Mouse (Mus musculus) gastrocnemius, postnatal 10 days (tissue): ENCODE data around the gene C1qa. TPM values are rescaled to one million over a fixed set of nuclear protein-coding genes. Genes with fewer than 3 reads are reported as not detected.

ENCODE experiments used
- DNase-seq: peaks from one replicate; pipeline ENCODE4 v3.0.0; 2021; ENCODE audit warnings: mixed read lengths
- total RNA-seq, 2 experiments: library from RNA; stranded (reverse); gene quantifications; 2 replicates each; pipeline ENCODE4 v1.2.3; 2021

C1qa gene
- total RNA-seq, 2 experiments from 2014 or later, result 23.3 to 23.8 TPM

DNA sequence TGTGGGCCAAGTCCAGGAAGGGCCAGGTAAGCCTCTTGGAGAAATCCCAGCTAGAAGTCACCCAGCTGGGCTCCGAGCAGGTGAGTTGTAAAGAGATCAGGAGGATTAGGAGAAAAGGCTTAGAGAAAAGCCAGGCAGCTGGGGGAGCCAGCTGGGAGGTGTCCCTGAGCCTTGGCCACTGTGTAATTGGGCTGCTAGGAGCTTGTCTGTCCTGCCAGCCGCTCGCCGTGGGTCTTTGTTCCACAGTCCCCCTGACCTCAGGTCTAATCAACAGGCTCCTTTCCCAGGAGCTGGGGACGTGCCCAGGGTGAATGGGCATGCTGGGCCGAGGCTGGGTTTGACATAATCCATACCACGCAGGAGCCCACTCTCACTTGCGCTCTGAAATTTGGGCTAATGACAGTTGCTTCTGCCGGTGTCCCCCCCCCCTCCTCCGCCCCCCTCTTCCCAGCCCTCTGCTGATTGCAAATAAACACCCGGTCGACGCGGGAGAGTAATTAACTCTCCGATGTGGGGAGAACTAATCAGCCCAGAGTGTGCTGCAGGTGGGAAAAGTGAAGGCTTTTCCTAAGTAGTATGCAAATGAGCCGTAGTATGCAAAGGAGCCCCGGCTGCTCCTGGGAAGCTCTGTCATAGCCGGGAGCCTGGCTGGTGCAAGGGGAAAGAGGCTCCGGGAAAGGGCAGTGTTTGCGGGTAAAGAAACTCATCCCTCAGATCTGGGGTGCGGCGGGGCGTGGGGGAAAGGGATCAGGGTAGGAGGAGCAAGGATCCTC lies 6.3 kb upstream of the C1qa start:
- no peak for DNase-seq

DNA sequence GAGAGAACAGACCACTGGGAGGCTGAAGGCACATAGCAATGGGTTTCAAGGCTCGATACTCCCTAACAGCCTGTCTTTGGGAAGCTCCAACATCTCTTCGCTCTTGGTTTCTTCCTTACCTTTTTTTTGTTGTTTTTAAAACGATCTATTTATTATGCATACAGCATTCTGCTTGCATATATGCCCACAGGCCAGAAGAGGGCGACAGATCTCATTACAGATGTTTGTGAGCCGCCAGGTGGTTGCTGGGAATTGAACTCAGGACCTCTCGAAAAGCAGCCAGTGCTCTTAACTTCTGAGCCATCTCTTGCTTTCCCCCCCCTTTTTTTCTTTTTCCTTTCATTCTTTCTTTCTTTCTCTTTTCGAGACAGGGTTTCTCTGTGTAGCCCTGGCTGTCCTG lies 551 bp upstream of the C1qa start:
- no peak for DNase-seq

GRCm38 (mm10) chr4:136898084-136898598 lies 462 bp downstream of the C1qa start:
- no peak for DNase-seq

DNA sequence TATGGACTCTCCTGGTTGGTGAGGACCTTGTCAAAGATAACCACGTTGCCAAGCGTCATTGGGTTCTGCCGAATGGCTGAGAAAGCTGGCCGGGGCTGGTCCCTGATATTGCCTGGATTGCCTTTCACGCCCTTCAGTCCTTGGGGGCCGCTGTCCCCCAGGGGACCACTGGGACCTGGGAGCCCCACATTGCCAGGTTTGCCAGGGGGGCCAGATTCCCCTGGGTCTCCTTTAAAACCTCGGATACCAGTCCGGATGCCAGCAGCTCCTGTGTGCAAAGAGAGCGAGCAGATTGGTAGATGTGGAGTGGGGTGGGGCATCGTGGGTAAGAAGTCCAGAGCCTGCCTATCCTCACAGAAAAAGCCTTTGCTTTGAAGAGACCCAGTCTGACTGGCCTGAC lies 2.1 kb downstream of the C1qa start:
- no peak for DNase-seq

DNA sequence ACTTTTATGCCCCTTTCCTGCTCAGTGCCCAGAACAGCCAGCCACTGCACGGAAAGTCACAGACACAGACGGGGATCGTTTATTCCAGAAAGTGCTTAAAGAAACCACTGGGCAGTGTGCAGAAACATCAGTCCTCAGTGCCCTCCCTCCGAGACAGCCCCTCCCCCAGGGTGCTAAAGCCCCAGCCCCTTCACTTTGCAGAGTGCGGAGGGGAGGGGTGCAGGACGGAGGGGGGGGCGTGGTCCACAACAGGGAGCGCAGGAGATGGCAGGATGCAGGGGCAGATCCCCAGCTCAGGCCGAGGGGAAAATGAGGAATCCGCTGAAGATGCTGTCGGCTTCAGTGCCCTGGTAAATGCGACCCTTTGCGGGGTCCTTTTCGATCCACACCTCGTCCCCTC lies 2.7 kb downstream of the C1qa start:
- no peak for DNase-seq

GRCm38 (mm10) chr4:136894821-136895220 lies 3.8 kb downstream of the C1qa start:
- no peak for DNase-seq

- no peak for DNase-seq
Measured at GRCm38 (mm10) chr4:136893691-136894543, 4.7 kb downstream of the C1qa start.

DNA sequence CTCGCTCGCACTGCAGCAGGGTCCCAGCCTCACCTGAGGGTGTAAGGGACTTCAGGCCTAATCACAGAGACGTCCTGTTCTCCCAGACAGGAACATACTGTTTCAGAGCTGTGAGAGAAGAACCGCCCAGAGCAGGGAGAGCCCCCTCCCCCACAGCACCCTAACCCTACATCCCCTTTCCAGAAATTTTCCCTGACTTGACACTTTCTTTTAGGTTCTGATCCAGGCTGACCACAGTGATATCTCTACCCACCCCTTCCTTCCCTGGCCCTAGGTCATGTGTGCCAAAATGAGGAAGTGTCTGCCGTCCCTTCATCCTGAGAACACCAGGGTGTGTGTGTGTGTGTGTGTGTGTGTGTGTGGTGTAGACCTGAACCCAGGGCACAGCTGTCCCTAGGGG lies 5.8 kb downstream of the C1qa start, which contains the start of gene C1qc:
Gene C1qc (minus strand): TSS at position 255 of the 400 bp plus-strand sequence.
- DNase-seq, result no peak

DNA sequence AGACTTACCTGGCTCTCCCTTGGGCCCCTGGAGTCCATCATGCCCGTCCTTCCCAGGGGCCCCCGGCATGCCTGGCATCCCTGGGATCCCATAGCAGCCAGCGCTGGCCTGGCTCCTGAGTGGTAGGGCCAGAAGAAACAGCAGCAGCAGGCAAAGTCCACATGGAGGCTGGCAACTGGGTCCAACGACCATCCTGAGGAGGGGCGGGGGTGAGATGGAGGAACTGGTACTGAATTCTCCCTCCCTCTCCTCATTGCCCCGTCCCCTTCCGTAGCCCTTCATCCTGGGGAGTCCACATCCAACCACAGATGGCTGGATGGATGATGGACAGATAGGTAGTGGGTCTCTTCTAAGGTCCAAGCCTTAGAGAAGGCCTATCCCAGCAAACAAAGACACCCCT lies 6.2 kb downstream of the C1qa start:
- DNase-seq, result no peak

GRCm38 (mm10) chr4:136891115-136891514 lies 7.5 kb downstream of the C1qa start:
- DNase-seq, result no peak

DNA sequence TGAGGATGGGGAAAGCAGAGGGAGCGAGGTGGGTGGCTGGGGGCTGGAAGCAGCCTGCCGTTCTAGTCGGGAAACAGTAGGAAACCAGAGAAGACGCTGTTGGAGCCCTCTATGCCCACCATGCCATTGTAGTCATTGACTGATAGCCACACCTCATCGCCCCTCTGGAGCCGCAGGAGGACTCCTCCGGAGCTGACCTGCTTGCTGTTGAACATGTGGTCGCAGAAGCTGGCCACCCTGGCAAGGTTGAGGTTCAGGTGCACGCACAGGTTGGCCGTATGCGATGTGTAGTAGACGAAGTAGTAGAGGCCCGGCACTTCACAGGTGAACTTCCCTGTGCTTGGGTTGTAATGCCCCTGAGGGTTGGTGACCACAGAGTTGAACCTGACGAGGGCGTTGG lies 8.6 kb downstream of the C1qa start:
- DNase-seq, result no peak

DNA sequence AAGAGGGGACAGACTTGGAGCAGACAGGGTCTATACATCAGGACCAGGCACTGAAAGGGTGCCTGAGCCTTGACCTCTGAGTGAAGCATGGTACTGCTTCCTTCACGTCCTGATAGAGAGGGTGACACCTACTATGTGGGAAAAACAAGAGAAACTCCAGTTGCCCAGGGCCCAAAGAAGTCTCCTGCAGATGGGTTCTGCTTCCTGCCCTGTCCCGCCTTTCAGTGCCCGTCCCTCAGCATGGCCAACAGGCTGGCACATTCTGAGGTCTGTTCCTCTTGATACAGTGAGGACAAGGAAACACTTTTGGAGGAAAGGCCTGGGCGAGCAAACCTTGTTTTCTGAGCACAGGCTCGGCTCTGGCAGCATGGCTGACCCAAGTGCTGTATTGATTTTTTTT lies 10.9 kb downstream of the C1qa start:
- DNase-seq, result no peak

DNA sequence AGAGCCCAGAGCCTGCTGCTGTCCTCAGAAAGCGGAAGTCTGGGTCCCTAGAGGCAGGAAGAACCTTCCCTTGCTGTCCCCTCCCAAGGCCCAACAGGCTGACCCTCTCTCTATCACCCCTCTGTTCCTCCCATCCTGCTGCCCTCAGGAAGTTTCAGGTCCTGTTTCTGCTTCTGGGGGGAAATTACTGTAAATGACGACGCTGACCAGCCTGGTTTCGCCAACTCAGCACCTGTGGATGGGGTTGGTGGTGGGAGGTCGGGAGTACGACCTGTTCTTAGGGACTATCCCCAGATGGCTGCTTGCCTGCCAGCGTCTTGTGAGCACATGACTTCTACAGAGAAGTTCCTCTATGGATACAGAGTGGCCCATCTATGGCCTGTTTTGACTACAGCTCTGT lies 12.5 kb downstream of the C1qa start, which contains the start of gene C1qb:
Gene C1qb (minus strand): TSS at position 87 of the 400 bp plus-strand sequence.
- no peak for DNase-seq

DNA sequence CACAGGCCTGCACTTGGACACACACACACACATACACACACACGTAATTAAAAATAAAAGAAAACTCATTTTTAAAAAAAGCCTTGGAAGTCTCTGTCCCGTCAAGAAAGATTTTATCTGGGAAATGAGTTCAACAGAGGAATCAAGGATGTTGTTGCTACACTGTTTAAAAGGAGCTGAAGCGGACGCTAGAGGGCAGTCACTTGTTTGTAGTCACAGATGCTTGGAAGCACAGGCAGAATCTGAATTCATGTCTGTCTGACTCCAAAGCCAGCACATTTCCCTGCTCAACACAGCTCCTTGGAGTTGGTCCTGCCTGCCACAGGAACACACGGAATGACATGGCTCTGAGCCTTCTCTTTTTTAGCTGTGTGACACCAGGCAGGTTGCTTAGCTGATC lies 20.0 kb downstream of the C1qa start:
- no peak for DNase-seq

GRCm38 (mm10) chr4:136878171-136878570 lies 20.4 kb downstream of the C1qa start:
- DNase-seq, result no peak

GRCm38 (mm10) chr4:136876971-136877370 lies 21.6 kb downstream of the C1qa start:
- DNase-seq, result peak; percentile 50

DNA sequence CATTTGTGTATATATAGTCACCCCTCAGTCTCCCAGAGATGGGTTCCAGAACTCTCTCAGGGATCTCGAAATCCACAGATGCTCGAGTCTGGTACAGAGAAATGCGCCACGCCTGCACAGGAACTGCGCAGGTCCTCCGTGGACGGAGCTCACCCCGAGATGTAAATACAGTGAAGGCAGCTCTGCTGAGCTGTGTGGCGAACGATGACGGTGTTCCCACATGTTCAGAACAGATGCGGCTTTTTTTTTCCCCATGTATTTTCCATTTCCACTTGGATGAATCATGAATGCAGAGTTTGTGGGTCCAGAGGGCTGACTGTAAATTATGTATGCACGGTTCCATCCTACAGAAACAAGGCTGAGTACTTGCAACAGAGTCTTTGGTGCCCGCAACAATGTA lies 23.6 kb downstream of the C1qa start:
- DNase-seq, result no peak

DNA sequence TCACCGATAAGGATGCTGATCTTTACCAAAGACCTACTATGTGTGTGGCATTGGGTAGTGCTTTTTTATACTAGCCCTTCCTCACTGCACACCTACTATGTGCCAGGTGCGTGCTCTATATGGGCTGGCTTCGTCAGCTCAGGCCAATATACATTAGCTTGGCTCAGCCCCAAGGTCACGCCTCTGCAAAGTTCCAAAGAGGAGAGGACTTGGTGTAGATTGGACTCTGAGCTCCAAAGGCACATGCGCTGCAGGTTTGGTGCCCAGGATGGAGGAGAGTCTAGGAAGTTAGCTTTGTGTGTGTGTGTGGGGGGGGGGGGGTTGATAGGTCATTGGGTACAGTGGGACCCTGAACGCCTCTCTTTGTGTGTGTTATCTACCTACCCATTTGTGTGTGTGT lies 30.2 kb downstream of the C1qa start:
- DNase-seq, result no peak

DNA sequence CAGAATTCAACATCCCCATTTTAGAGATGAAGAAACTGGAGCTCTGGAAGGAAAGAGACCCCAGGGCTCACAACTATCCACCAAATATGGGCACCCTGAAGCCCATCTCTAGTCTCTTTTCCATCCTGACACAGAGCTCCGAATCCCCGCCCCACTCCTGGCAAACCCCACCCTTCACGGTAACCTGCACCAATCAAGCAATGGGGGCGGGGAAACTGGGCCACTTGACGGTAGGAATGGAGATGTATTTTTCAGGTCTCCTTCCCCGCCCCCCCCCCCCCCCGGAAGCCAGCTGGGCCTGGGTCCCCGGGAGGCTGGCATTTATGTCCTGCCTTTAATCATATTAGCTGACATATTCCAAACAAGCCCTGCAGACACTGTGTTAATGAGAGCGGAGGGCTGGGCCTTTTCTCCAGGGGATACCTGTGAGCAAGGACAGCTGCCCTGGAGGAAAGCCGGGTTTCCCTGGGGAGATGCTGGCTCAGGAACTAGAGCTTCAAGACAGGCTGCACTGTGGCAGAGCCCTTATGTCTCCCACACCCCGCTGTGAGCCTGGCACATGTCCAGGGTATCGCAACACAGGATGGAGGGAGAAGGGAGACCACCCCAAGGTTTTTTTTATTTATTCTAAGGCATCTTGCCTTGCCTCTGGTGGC lies 30.8 kb downstream of the C1qa start:
- DNase-seq, result no peak

DNA sequence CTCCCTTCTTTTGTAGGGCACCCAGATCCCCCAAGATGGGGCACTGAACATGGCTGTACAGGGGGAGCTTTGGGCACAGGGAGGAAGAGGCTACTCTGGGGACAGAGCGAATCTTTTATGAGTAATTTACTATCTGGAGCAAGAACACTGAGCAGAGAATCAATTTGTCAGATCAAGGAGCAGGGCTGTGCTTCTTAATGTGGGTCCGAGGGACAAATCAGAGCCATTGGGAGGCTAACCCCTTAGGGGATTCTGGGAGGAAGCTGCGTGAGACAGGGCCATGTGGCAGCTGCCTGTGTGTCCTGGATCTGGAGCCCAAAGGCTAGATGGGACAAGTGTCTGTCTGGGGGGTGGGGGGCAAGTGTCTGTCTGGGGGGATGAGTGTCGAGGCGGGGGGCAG lies 33.1 kb downstream of the C1qa start:
- DNase-seq, result no peak

DNA sequence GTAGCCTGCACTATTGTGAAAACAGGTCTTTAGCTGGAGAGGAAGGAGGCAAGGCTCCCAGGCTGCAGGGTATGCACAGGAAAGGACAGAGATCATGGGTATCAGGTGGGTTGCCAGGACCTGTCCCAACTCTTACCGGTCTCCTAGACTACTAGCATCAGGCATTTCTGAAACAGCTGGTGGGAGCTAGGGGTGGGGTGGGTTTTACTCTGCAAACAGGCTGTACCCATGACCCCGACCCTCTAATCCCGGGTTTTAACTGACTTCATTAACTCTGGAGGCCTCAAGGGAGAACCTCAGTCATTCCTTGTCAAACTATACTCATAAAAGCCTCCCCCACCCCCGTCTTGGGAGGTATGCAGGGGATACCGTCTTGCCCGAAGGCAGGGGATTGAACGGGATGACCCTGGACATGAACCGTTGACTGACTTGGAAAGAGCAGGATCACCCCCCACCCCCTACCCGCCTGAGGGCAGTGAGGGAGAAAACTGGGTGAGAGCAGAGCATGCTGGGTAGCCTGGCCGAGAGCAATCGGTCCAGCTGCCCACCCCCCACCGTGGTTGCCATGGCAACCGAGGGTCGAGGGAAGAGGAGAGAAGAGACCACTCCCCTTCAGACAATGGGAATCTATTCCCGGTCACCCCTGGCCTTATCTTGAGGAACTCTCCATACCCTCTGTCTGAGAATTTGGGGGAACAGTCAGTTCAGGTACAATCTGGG lies 33.7 kb downstream of the C1qa start:
- DNase-seq, result no peak

- no peak for DNase-seq
Measured at GRCm38 (mm10) chr4:136863517-136863916, 35.1 kb downstream of the C1qa start.
